Mouse (Mus musculus) liver, adult 2 months (tissue): ENCODE measurements at regions not wholly inside any gene's neighbourhood (a gene's known extent, or its start where the extent isn't known, plus 50 kb on each side); places are given as distances from the start of the nearest gene placed in this dataset.
"Not testable (repeated sequence)": the region's sequence is repeated elsewhere in the genome, so short reads cannot be mapped to it uniquely, and the experiment has no call there.

ENCODE experiments used
- DNase-seq: peaks from one replicate; pipeline ENCODE4 v3.0.0-alpha.2; 2011; ENCODE audit warnings: low read depth, low spot score; ENCODE audit errors: extremely low read depth
- H3K27ac ChIP-seq: fragments of 200-500 bp; replicated peaks from 2 replicates; pipeline ENCODE4 v1.5.1; 2012; ENCODE audit warnings: low read depth, mild to moderate bottlenecking, control low read depth, inconsistent platforms, low read length; ENCODE audit not compliant: insufficient read depth
- H3K27me3 ChIP-seq: fragments of 200-500 bp; 2 replicates; pipeline ENCODE4 v1.6.1; 2012; ENCODE audit warnings: mild to moderate bottlenecking, moderate library complexity, low read length, inconsistent platforms; ENCODE audit not compliant: control insufficient read depth, insufficient read depth
- H3K36me3 ChIP-seq: fragments of 200-500 bp; 2 replicates; pipeline ENCODE4 v1.6.1; 2012; ENCODE audit warnings: low read length, inconsistent platforms; ENCODE audit not compliant: control insufficient read depth, insufficient read depth
- H3K4me1 ChIP-seq: fragments of 200-500 bp; 2 replicates; pipeline ENCODE4 v1.6.1; 2011; ENCODE audit warnings: low read length; ENCODE audit not compliant: control insufficient read depth, insufficient read depth
- H3K4me3 ChIP-seq: fragments of 200-500 bp; 2 replicates; pipeline ENCODE4 v1.5.1; 2011; ENCODE audit warnings: low read depth, mild to moderate bottlenecking, control low read depth, low read length, moderate library complexity; ENCODE audit not compliant: insufficient read depth
- H3K79me2 ChIP-seq: fragments of 200-500 bp; 2 replicates; pipeline ENCODE4 v1.6.1; 2012; ENCODE audit warnings: inconsistent platforms, mild to moderate bottlenecking, low read length, moderate library complexity; ENCODE audit not compliant: control insufficient read depth, insufficient read depth
- H3K9ac ChIP-seq: fragments of 200-500 bp; 2 replicates; pipeline ENCODE4 v1.6.1; 2012; ENCODE audit warnings: low read depth, mild to moderate bottlenecking, control low read depth, inconsistent platforms, low read length
- WGBS: fragments of 180-500 bp; shearing (Covaris S2); methylation state at CpG from one replicate; pipeline ENCODE4 v1.1.7; 2018; 5-methylcytosine and 5-hydroxymethylcytosine counted together

- not testable (repeated sequence) for DNase-seq, H3K27ac ChIP-seq, H3K4me3 ChIP-seq, H3K79me2 ChIP-seq, H3K36me3 ChIP-seq, H3K4me1 ChIP-seq, H3K27me3 ChIP-seq, H3K9ac ChIP-seq
- WGBS, result 5% methylated on average over 23 of the region's 52 CpGs
Measured at GRCm38 (mm10) chr17:6489926-6490564, 60.1 kb downstream of the Dynlt1b start.

- no CpG with 5 or more reads among the region's 15 CpGs for WGBS
- H3K79me2 ChIP-seq, H3K27me3 ChIP-seq, H3K4me1 ChIP-seq, DNase-seq, H3K9ac ChIP-seq, H3K27ac ChIP-seq, H3K4me3 ChIP-seq, H3K36me3 ChIP-seq: not testable (repeated sequence)
Measured at GRCm38 (mm10) chr17:6490565-6490935, 60.6 kb downstream of the Dynlt1b start.

- H3K9ac ChIP-seq, H3K79me2 ChIP-seq, DNase-seq, H3K4me1 ChIP-seq, H3K27ac ChIP-seq, H3K27me3 ChIP-seq, H3K36me3 ChIP-seq: not testable (repeated sequence)
- peak overlapping the region; percentile 3; the same call in 1 of the 2 replicates for H3K4me3 ChIP-seq
- WGBS, result 24% methylated on average over 19 of the region's 19 CpGs
Measured at GRCm38 (mm10) chr17:6492501-6492900, 62.6 kb downstream of the Dynlt1b start.

GRCm38 (mm10) chr17:6492950-6493349 lies 63.0 kb downstream of the Dynlt1b start:
- DNase-seq, H3K27ac ChIP-seq: not testable (repeated sequence)
- 31% methylated on average over 23 of the region's 23 CpGs for WGBS

GRCm38 (mm10) chr17:6496491-6496890 lies 66.6 kb downstream of the Dynlt1b start:
- H3K4me3 ChIP-seq, H3K4me1 ChIP-seq, H3K36me3 ChIP-seq, H3K27me3 ChIP-seq, DNase-seq, H3K9ac ChIP-seq, H3K27ac ChIP-seq, H3K79me2 ChIP-seq: not testable (repeated sequence)
- 84% methylated on average over 9 of the region's 9 CpGs for WGBS

More at GRCm38 (mm10) chr17:6492950-6493349, 63.0 kb downstream of the Dynlt1b start:
- not testable (repeated sequence) for H3K4me3 ChIP-seq, H3K27me3 ChIP-seq, H3K36me3 ChIP-seq, H3K9ac ChIP-seq, H3K4me1 ChIP-seq, H3K79me2 ChIP-seq

- H3K27ac ChIP-seq, H3K27me3 ChIP-seq, H3K79me2 ChIP-seq, H3K4me3 ChIP-seq, H3K36me3 ChIP-seq, DNase-seq, H3K9ac ChIP-seq, H3K4me1 ChIP-seq: not testable (repeated sequence)
- 88% methylated on average over 4 of the region's 6 CpGs for whole genome bisulfite sequencing
Measured at GRCm38 (mm10) chr17:6502676-6503075, 72.8 kb downstream of the Dynlt1b start.

GRCm38 (mm10) chr17:6505896-6506295 lies 76.0 kb downstream of the Dynlt1b start:
- not testable (repeated sequence) for H3K4me1 ChIP-seq, H3K4me3 ChIP-seq, H3K9ac ChIP-seq, H3K27me3 ChIP-seq, H3K36me3 ChIP-seq, H3K27ac ChIP-seq, H3K79me2 ChIP-seq, DNase-seq
- WGBS, result 81% methylated on average over 6 of the region's 6 CpGs

- 81% methylated on average over 5 of the region's 8 CpGs for WGBS
- not testable (repeated sequence) for H3K27ac ChIP-seq, H3K4me3 ChIP-seq, DNase-seq, H3K36me3 ChIP-seq, H3K4me1 ChIP-seq, H3K27me3 ChIP-seq, H3K79me2 ChIP-seq, H3K9ac ChIP-seq
Measured at GRCm38 (mm10) chr17:6515128-6515527, 85.2 kb downstream of the Dynlt1b start.

- not testable (repeated sequence) for H3K27me3 ChIP-seq, DNase-seq, H3K9ac ChIP-seq, H3K4me1 ChIP-seq, H3K27ac ChIP-seq, H3K4me3 ChIP-seq, H3K36me3 ChIP-seq, H3K79me2 ChIP-seq
- WGBS, result 75% methylated on average over 6 of the region's 6 CpGs
Measured at GRCm38 (mm10) chr17:6519107-6519506, 82.4 kb upstream of the Dynlt1c start.
